Mouse (Mus musculus) right cerebral cortex, adult 2 months (tissue): ENCODE measurements at regions not wholly inside any gene's neighbourhood (a gene's known extent, or its start where the extent isn't known, plus 50 kb on each side); places are given as distances from the start of the nearest gene placed in this dataset.

ENCODE experiments used
- DNase-seq, 2 experiments: peaks; one replicate each; pipeline ENCODE4 v3.0.0; 2021 to 2022; ENCODE audit warnings: low spot score in 2 of 2

GRCm38 (mm10) chrX:158544021-158544420, 500.9 kb upstream of the Cnksr2 start:
- DNase-seq, result peak; percentile 23 to 25

DNA sequence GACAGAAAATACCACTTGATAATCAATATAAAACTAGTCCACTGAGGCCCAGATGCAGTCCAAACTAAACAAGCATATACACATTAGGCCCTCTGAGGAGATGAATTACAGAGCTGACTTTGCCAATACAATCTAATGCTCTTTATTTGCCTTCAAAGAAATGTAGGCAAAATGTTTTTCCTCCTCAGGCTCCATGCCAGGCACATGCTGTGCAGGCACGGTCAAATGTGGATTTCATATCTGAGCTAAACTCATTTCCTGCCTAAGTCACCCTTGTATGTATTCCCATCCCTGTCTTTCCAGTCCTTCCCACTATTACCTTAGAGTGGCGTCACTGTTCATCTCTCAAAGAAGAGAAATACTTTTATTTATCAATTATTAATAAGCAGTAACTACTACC, 534.8 kb upstream of the Cnksr2 start:
- no peak for DNase-seq

GRCm38 (mm10) chrX:158613136-158613535, 570.0 kb upstream of the Cnksr2 start:
- DNase-seq, result no peak

DNA sequence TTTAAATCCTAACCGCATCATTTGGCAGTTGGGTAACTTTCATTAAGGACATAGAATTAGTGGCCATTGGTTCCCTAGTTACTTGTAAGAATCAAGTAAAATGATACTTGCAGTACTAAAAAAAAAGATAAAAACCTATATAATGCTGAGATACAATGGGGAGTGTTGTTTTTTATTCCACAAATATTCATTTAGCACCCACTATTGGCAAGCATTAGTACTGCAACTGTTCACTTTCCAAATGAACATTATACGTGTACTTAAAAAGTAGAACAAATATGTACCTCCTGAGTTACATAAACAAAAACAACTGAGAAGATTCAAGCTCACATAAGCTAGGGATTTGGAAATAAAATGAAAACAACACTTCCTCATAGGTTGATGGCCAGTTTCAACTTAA, 570.5 kb upstream of the Cnksr2 start:
- DNase-seq, result no peak

DNA sequence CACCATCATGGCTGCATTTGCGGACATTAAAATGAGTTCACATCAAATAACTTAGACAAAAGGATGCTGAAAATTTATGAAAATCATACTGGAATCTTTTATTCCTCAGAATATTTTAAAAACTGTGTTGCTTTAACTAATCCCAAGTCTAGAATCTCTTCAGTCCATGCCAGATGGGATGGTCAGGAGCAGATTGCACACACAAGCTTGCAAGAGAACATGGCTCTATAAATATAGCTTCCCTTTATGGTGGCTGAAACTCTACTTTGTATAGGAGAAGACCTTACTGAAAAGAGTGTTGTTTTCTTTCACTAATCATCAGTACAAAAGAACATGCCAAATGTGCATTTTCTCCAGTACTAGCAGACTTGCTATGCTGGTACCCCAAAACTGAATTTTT, 570.9 kb upstream of the Cnksr2 start:
- peak; percentile 18 to 43 for DNase-seq

- DNase-seq, result no peak
Observed at GRCm38 (mm10) chrX:158614452-158614851, 571.4 kb upstream of the Cnksr2 start.

GRCm38 (mm10) chrX:158615096-158615495, 572.0 kb upstream of the Cnksr2 start:
- no peak for DNase-seq

GRCm38 (mm10) chrX:158627390-158627789, 582.7 kb upstream of the Rps6ka3 start:
- DNase-seq, result no peak

GRCm38 (mm10) chrX:158632406-158632805, 577.7 kb upstream of the Rps6ka3 start:
- no peak for DNase-seq

- no peak for DNase-seq
Observed at GRCm38 (mm10) chrX:158652226-158652625, 557.9 kb upstream of the Rps6ka3 start.

DNA sequence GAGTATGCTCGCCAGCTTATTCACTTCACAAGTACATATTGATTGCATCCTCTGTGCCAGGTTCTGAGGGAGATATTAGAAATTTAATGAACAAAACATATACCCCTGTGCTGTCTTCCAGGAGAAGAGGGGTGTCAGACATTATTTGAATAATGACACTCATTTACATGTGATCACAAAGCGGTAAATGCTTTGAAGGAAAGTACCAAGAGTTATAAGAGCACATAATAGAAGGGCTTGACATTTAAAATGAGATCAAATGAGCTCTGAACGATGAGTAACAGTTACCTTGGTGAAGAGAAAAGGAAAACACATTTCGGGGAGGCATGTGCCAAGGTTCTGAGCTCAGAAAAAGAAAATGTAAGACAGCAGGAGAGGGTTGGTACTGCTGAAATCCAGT, 553.9 kb upstream of the Rps6ka3 start:
- DNase-seq, result no peak

DNA sequence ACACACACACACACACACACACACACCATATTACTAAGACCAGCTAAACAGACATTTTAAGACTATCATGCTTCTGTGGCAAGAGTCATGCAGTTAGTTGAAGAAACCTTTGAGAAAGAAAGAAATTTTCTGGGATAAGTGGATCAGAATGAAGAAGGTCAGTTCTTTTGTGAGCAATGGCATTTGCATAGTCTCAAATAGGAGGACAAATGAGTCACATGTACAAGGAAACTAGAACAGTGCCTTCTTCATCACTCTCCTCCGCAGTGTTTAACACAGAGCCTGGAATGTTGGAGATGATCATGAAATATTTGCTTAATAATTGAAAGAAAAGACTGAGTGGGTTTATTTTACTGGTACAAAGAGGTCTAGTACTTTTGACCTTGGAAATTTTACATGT, 515.9 kb upstream of the Rps6ka3 start:
- DNase-seq, result no peak

DNA sequence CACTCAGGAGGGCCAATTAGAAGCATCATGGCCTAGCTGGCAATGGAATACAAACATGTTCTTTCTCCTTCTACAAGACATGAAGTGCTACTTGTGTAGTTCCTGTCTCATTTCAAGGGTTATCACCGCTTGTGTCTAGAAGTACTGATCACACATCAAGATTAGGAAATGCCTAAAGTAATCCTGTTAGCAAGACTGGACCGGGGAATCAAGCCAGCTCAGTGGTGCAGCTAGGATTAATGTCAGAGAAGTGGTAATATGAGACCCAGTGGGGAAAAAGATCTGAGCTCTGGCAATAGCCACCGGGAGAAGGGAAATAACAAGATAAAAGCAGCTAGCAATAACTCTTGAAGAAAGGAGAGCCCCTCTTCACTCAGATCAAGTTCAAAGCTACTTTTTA, 506.7 kb upstream of the Rps6ka3 start:
- no peak for DNase-seq

DNA sequence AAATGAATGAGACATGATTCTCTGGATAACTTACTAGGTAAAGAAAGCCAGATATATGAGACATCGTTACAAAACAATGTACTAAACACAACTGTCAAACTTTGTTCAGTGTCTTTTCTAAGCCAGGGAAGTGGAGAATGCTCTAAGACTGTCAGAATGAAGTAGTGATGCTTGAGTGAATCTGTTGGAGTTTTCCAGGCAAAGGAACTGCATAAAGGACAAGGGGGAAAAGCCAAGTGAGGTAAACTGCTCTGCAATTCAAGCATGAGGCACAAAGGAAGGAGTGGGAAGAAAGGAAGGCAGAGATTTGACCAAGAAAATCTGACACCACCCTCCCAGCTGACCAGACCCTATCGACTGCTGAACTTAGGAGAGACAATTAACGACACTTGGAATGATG, 500.3 kb upstream of the Rps6ka3 start:
- no peak for DNase-seq

DNA sequence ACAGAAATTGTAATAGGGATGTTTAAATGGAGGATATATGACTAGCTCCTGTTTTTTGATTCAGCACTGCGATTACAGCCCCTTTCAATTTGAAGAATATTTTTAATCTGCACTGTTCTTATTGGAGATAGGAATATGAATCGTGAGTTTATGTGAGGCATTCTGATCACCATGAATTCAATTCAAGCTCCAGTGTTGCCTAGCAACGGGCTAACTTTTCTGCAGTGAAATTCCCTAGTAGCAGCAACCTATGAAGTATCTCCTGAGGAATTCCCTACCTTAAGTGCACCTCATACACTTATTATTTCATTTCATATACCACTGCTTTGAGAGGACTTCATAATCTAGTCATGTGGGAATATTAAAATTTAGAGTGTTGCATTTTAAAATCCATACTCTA, 465.4 kb upstream of the Rps6ka3 start:
- DNase-seq, result peak in 1 of 2 experiments; percentile 30

GRCm38 (mm10) chrX:158745766-158746541, 464.2 kb upstream of the Rps6ka3 start:
- DNase-seq, result no peak
